Mouse (Mus musculus) neutrophil, adult 5-6 weeks (primary cell): ENCODE measurements at regions not wholly inside any gene's neighbourhood (a gene's known extent, or its start where the extent isn't known, plus 50 kb on each side); places are given as distances from the start of the nearest gene placed in this dataset.

Experiments
- ATAC-seq: fragments of 151-379, 151-347 bp; 2 replicates; pipeline ENCODE4 v1.8.0; 2017; ENCODE audit warnings: mild to moderate bottlenecking, moderate TSS enrichment; ENCODE audit not compliant: insufficient number of reproducible peaks, poor library complexity, low FRiP score, severe bottlenecking; ENCODE audit errors: extremely low read depth

DNA sequence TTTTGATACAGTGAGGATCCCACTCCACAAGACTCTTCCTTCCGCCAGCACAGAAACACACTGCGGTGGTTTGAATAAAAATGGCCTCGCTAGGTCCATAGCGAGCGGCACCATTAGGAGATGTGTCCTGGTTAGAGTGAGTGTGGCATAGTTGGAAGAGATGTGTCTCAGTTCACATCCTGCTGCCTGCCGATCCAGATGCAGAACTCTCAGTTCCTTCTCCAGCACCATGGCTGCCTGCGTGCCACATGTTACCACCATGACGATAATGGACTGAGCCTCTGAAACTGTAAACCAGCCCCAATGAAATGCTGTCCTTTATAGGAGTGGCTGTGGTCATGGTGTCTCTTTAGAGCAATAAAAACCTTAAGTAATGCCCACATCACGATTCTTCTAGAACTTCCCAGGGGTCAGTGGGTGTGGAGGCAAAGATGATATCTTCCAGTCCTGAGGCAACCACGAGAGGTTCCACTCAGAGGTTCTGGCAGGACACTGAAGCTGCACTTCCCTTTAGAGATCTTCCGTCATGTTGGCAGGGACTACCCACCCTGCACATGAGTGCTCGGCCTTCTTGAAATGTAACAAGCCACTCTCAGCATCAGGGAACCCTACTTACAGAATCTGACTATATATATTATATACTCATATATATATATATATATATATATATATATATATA is 167.3 kb downstream of the Irs2 start:
- no peak for ATAC-seq

DNA sequence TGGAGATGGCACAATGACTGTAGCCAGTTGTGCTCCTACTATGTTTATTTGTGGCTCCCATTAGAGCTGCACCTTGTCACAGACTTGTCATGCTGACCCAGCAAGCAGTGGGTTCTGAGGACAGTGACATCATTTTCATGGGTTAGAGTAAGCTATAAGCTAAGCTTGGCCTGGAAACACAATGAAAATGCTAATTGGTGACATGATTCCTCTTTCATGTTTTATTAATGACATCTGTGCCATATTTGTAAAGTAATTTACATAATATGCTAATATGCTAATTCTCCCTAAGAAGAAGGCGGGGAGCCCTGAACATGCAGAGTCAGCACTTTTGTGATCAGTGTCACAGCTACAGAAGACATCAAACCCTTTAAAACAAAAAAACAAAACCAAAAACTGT is 168.2 kb downstream of the Irs2 start:
- no peak for ATAC-seq

DNA sequence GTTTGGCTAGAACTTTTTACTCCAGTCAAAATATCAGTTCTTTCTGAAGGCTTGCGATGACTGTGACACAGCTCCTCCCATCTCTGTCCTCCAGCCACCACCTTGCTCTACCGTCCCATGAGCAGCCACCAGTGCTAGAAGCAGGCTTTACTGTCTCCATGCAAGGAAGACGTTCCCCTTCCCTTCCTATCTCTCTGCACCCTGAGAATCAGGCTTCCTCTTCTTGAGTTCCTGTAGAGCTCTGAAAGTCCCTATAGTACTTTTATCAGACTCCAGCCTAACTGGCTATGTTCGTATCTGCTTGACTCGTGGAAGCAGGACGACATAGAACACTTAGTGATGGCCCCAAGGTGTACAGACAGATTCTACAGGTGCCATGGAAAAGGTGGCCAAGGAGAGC is 173.2 kb downstream of the Irs2 start:
- no peak for ATAC-seq

DNA sequence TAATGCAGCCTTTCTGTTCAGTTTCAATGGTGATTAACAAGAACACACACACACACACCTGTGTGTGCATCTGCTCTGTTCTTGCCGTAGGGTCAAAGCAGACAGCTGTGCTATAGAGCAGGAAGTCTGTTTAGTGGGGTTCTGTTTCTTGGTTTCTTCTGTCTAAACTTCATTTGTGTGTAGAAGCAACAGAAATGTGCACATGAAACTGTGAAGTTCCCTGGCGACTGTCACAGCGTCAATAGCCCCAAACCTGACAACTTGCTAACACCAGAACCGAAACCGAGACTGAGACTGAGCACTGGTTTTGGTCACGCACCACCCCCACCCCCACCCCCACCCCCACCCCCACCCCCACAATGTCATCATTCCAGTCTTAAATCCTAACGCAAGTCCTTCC is 176.4 kb downstream of the Irs2 start:
- peak; percentile 40 for ATAC-seq

DNA sequence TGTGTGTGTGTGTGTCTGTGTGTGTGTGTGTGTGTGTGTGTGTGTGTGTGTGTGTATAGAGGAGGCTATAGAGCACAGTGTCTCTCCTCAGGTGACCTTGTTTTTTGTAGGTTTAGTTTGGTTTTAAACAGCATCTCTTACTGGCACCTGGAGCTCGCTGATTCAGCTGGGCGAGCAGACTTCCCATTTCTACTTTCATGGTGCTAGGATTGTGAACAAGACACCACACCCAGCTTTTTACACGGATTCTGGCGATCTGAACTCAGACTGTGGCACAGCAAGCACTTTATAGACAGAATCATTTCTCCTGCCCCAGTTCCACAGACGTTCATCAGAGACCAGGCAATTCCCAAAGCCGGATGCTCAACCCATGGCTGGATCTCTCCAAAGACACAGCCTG is 177.0 kb downstream of the Irs2 start:
- peak; percentile 27; the same call in 1 of the 2 replicates for ATAC-seq

DNA sequence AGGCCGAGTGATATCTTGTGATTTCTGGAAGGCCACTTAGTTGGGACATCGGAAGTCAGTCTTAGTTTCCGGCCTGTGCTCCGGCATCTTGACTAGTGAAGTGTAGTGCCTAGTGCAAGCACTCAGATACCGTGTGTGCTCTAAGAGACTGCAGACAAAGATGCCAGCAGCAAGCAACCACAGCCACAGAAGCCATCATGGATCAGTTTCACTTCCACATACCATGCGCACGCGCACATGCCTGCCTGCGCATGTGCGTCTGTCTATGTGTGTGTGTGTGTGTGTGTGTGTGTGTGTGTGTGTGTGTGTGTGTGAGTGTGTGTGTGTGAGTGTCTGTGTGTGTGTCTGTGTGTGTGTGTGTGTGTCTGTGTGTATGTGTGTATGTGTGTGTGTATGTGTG is 177.4 kb downstream of the Irs2 start:
- peak; percentile 69 for ATAC-seq

DNA sequence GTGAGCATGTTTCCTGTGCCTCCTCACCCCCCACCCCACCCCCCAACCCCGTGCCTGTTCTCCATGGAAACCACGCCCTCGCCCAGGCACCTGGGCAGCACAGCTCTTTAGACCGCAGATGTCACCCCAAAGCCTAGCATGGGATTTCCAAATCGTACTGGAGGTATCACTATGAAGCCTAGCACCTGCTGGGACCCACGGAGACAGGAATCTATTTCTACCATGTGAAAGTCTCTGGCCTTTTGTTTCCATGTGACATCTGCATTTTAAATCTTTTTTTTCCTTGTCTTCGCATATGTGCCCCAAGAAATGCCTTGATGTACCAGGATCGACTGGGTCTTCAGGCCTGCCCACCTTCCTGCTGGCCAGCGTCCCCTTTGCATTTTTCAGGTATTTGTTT is 179.7 kb downstream of the Irs2 start:
- ATAC-seq, result no peak

DNA sequence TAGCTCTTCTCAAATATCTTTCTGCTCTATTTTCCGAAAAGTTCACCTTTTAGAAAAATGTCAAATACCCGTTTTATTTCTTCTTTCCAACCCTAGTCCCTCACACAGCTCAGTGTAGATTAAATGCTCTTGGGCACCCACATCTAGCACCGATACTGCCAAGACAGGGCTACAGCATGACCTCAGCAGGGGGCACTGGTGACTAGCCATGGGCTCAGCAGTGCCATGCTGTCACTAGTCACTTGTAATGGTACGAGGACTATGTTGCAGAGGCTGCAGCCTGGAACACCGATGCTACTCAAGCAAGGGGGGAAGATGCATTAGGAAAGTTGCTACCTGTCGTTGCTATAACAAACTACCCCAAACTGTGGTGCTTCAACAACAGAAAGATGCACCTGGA is 180.7 kb downstream of the Irs2 start:
- ATAC-seq, result peak; percentile 25; the same call in 1 of the 2 replicates

DNA sequence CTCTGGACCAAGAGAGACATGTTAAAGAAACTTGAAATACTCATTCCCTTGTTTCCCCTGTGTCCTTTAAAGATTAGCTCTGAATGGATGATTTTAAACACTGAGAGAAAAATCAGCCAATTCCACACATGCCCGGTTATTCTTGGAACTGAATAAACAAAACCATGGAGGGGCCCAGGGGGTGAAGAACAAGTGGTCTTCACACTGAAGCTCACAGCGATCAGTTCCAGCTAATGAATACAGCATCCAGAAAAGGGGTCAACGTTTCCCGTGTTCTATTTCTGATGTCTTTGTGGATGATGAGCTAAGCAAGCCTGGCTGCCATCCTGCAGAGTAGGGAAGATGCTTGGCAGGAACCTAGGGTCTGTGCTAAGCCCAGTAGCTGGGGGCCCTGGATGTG is 182.3 kb downstream of the Irs2 start:
- ATAC-seq, result no peak

DNA sequence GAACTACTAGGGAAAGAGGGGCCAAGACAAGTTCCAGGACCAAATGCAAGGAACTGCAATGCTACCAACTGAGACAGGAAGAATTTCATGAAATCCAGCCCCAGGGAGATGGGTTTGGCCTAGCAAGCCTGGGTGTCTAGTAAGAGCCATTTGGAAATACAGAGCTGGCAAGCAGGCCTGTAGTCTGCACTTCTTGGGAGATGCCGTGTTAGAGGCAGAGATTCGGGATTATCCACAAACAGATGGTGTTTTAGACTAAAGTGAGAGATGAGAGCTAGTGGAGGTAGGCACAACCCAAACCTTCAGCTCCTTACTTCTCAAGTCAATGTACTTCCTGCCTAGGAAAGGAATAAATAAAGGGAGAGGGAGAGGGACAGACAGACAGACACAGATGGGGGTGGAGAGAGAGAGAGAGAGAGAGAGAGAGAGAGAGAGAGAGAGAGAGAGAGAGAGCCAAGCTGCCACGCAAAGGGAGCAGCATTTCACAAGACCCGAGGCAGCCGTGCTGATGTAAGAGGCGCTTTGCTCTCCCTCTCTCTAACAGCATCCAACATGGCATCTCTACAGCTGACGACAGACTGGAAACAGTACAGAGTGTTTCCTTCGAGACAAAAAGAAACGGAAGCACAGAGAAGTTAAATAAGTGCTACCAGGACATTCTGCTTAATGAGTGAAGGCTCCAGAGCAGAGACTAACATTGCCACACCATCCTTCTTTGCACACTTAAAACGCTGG is 182.9 kb downstream of the Irs2 start:
- ATAC-seq, result no peak

DNA sequence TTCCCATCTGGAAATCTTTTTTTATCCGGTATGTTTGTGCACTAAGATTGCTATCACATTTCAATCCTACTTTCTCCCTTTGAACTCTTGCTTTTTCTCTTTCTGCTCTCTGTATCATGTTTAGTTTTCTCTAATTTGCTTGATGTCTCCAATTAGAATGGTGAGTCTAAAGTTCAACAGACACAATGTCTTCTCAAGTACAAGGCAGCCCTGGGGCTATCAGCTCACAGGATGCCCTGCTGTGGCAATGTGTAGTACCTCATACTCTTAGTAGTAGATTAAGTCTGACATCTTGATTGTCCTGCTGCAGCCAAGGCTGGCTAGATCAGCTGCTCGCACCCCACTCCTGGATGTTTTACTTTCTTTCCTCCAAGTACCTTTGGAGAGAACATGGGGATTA is 186.4 kb downstream of the Irs2 start:
- no peak for ATAC-seq

DNA sequence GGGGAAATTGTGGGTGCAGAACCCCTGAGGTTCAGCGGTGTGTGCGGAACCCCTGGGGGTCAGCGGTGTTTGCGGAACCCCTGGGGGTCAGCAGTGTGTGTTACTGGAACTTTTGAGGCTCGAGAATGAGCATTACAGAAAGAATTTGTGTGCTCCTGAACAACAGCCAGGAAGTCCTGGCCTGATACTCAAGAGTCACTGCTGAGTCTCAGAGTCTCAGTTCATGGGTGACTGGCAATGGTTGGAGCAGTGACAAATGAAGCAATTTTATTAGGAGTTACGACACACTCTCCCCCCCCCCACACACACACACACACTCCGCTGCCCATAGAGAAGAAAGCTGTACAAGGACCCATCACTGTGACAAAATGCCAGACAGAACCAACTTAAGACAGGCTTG is 193.8 kb downstream of the Irs2 start:
- ATAC-seq, result no peak

DNA sequence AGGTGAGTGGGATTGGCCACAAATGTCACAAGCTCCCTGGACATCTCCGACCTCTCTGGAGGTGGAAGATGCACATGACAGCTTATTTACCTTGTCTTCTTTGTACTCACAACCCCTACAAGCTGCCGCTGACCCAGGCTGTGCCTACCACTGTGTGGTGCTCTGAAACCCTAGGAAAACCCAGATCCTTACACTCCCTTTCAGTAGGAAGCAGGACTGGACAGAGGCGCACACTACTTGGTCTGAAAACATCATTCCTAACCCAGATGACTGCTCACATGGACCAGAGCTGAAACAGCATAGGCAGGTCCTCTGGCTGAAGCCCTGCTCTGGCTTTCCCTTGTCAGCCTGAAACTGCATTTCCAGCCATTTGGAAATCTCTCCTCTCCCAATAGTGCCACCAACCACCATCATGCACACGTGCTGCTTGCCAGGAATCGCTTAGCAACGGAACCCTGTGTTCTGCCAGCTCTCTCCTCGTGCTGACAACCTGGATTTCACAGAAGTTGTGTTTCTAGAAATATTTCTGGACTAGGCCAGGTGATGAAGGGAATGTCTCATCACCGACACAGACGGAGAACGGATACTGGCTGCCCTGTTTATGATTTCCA is 196.1 kb downstream of the Irs2 start:
- ATAC-seq, result no peak

DNA sequence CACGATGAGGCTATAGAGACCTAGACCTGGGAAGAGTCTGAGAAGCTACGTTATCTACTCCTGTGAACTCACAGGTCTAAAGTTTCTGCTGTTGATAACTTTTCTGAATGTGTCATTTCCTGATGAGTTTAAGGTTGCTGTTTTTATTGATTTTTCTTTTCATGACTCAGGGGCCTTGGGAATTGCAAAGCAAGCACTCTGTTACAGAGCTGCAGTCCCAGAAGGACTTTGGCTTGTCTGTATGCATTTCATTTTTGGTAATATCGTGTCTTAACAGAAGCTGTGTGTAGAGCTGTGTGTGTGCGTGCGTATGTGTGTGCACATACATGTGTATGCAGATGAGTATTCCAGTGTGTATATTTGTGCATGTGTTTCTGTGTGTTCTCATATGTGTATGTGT is 201.2 kb downstream of the Irs2 start:
- ATAC-seq, result no peak

DNA sequence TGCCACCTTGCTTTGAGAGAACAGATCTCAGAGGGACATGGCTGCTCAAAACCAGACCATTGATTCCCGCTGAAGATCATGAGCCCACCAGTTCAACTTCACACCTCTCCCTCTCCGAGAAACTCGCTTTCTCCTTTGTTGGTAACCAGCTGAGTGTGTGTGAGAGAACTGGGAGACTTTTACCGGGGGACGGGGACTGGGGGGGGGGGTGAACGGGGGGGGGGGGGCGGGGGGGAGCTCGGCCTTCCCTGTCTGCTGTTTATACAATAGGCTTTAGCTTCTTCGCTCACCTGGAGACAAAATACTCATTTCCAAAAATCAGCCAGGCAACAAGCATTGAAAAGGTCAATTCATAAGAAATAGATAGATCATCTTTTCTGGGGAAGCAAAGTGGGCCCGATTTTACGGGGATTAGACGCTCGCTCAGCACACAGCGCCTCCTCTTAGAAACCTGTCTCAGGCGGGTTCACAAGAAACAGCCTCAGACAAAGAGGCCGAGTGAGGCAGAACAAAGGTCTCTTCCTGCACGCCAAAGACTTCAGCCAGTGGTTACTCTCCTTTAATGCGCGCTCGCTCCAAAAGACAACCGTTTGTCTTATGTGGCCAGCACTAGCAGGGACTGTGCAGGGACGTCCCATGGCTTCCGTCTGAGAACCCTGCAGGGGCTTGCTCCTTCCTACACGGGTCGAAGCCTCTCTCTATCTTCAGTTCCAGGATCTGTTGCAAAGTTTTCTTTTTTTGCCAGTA is 202.7 kb downstream of the Irs2 start:
- no peak for ATAC-seq

DNA sequence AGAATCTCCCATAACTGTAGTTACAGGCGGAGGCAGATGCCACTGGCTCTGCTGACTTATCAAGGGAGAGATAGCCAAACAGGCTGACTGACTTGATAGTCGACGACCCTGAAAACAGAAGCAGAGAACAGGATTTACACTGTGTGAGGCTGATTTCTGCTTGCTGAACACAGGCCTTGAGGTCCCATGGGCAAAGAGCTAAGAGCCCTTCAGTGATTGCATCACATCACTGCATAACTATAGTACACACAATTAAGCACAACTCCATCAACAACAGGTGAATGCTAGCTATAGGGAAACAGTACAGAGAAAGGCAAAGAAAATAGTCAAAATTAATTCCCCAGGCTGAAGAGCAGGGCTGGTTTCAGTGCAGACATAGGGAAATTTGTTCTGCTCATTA is 203.3 kb downstream of the Irs2 start:
- ATAC-seq, result no peak

DNA sequence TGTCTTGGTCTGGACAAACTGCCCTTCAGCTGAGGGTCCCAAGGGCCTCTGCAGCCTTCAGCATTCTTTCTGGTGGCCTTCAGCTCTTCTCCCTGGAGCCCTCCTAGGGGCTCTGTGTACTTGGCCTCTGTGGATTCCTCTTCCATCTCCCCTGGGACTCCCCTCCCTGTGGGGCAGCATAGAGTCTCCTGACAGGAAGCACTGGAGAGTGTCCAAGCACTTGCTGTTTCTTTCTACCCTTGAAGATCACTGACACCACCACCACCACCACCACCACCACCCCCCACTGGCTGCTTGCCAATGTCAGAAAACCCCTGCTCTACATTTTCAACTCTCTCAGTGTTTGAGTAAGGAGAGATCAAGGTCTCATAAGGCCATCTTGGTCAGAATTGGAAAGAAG is 206.3 kb downstream of the Irs2 start:
- ATAC-seq, result no peak

DNA sequence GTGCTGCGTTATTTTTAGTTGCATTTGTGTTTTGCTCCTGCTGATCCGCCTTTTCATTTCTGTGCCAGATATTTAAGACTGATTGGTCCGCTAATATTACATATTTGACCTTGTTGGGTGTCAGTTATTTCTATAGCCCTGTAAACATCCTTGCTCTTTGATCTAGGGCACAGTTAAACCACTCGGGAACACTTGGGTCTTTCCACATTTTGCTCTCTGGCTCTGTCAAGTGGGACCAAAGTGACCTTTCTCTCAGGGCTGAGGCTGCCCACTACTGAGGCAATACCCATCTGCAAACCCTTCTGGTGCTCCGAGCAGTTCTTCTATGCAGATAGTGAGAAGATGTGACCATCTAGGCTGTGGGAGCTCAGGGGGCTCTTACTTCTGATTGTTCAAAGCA is 206.7 kb downstream of the Irs2 start:
- ATAC-seq, result no peak

DNA sequence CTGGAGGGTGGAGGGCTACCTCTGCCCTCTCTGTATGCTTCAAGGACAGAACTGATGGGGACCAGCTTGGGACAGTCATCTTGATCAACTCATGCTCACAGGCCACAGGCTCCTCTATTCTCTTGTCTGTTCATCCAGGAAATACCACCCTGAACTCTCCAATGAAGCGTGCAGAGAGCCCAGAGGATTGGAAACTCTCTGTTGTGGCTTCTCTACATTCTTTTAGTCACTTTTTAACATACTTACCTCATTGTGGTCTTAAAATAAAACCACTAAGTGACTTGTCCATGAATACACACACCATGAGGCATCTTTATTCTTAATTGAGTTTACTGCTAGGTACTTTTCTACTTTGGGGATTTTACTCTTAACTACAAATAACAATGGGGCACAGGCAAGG is 209.8 kb downstream of the Irs2 start:
- ATAC-seq, result no peak
